Mouse (Mus musculus): ENCODE data around the gene Cchcr1. TPM values are rescaled to one million over a fixed set of nuclear protein-coding genes. Genes with fewer than 3 reads are reported as not detected.

Cchcr1 gene
- polyA plus RNA-seq, 1 experiment from 2014 or later, result 17.3 TPM

GRCm38 (mm10) chr17:35558216-35558615 lies 41.3 kb downstream of the Cchcr1 start:
- Histone ChIP-seq H3K4me2 (replicated peaks; ENCODE audit: low read depth, low read length) (no peak overlapping the region), H3K4me1 (ENCODE audit: insufficient read depth, low read length) (no peaks in the 10 kb centered on the region), H3K9me3 (ENCODE audit: low read length) (no peaks in the 10 kb centered on the region), H3K27me3 (ENCODE audit: insufficient read depth, low read length) (no peaks in the 10 kb centered on the region), H3K36me3 (ENCODE audit: insufficient read depth, low read length) (no peaks in the 10 kb centered on the region), H3K9ac (replicated peaks; ENCODE audit: low read length) (no peak overlapping the region), H3K4me3 (ENCODE audit: low read length) (no peak overlapping the region), H3K27ac (ENCODE audit: low read length) (no peak overlapping the region)
- ATAC-seq (ENCODE audit: low FRiP score, low TSS enrichment), result no peak
- WGBS, result 63% methylated on average over 8 of the region's 8 CpGs

- Histone ChIP-seq H3K9me3 (ENCODE audit: low read length) (no peaks in the 10 kb centered on the region), H3K9ac (replicated peaks; ENCODE audit: low read length) (no peak within 1 kb of the TSS), H3K4me1 (ENCODE audit: insufficient read depth, low read length) (peaks cover 8% of the 10 kb centered on the region; the same call in 1 of the 2 replicates), H3K27me3 (ENCODE audit: insufficient read depth, low read length) (peaks cover 26% of the 10 kb centered on the region), H3K36me3 (ENCODE audit: insufficient read depth, low read length) (no peaks in the 10 kb centered on the region), H3K4me2 (replicated peaks; ENCODE audit: low read depth, low read length) (no peak within 1 kb of the TSS), H3K27ac (ENCODE audit: low read length) (no peak within 1 kb of the TSS), H3K4me3 (ENCODE audit: low read length) (no peak within 1 kb of the TSS)
- WGBS, result 59% methylated on average over 3 of the region's 3 CpGs
- no peak for ATAC-seq (ENCODE audit: low FRiP score, low TSS enrichment)
These were observed 50.2 kb downstream of the Cchcr1 start, which contains the start of gene 2300002M23Rik for GRCm38 (mm10) chr17:35567150-35567549. TSS of gene 2300002M23Rik (plus strand) at chr17:35567450.

- H3K9me3 ChIP-seq (ENCODE audit: low read length), result no peaks in the 10 kb centered on the region
- peaks cover 8% of the 10 kb centered on the region; the same call in 1 of the 2 replicates for H3K4me1 ChIP-seq (ENCODE audit: insufficient read depth, low read length)
These were observed 50.9 kb downstream of the Cchcr1 start for GRCm38 (mm10) chr17:35567767-35568166.

GRCm38 (mm10) chr17:35569091-35569944 lies 52.4 kb downstream of the Cchcr1 start:
- 6% methylated on average over 28 of the region's 28 CpGs for WGBS
- H3K4me1 ChIP-seq (ENCODE audit: insufficient read depth, low read length), result peaks cover 8% of the 10 kb centered on the region; the same call in 1 of the 2 replicates
- H3K27me3 ChIP-seq (ENCODE audit: insufficient read depth, low read length), result peaks cover 26% of the 10 kb centered on the region
- peak overlapping the region; percentile 54 for H3K9ac ChIP-seq (replicated peaks; ENCODE audit: low read length)
- peak overlapping the region; percentile 28 for H3K4me3 ChIP-seq (ENCODE audit: low read length)
- no peaks in the 10 kb centered on the region for H3K36me3 ChIP-seq (ENCODE audit: insufficient read depth, low read length)
- H3K27ac ChIP-seq (ENCODE audit: low read length), result no peak overlapping the region
- H3K4me2 ChIP-seq (replicated peaks; ENCODE audit: low read depth, low read length), result peak overlapping the region; percentile 49
- peak; percentile 51; the same call in 1 of the 2 replicates for ATAC-seq (ENCODE audit: low FRiP score, low TSS enrichment)
- H3K9me3 ChIP-seq (ENCODE audit: low read length), result no peaks in the 10 kb centered on the region

More at GRCm38 (mm10) chr17:35567767-35568166, 50.9 kb downstream of the Cchcr1 start:
- Histone ChIP-seq H3K27me3 (ENCODE audit: insufficient read depth, low read length) (peaks cover 26% of the 10 kb centered on the region), H3K27ac (ENCODE audit: low read length) (no peak overlapping the region), H3K4me3 (ENCODE audit: low read length) (no peak overlapping the region), H3K36me3 (ENCODE audit: insufficient read depth, low read length) (no peaks in the 10 kb centered on the region), H3K9ac (replicated peaks; ENCODE audit: low read length) (no peak overlapping the region), H3K4me2 (replicated peaks; ENCODE audit: low read depth, low read length) (no peak overlapping the region)
- peak; percentile 23; the same call in 1 of the 2 replicates for ATAC-seq (ENCODE audit: low FRiP score, low TSS enrichment)
- 20% methylated on average over 9 of the region's 9 CpGs for WGBS

GRCm38 (mm10) chr17:35570836-35571235 lies 53.9 kb downstream of the Cchcr1 start:
- Histone ChIP-seq H3K36me3 (ENCODE audit: insufficient read depth, low read length) (no peaks in the 10 kb centered on the region), H3K4me2 (replicated peaks; ENCODE audit: low read depth, low read length) (no peak overlapping the region), H3K27ac (ENCODE audit: low read length) (no peak overlapping the region), H3K9me3 (ENCODE audit: low read length) (no peaks in the 10 kb centered on the region), H3K27me3 (ENCODE audit: insufficient read depth, low read length) (peaks cover 26% of the 10 kb centered on the region), H3K9ac (replicated peaks; ENCODE audit: low read length) (no peak overlapping the region), H3K4me3 (ENCODE audit: low read length) (no peak overlapping the region), H3K4me1 (ENCODE audit: insufficient read depth, low read length) (peaks cover 8% of the 10 kb centered on the region; the same call in 1 of the 2 replicates)
- no peak for ATAC-seq (ENCODE audit: low FRiP score, low TSS enrichment)
- WGBS, result 77% methylated on average over 14 of the region's 14 CpGs

GRCm38 (mm10) chr17:35571477-35571876 lies 54.6 kb downstream of the Cchcr1 start:
- WGBS, result 96% methylated on average over 7 of the region's 7 CpGs
- Histone ChIP-seq H3K9ac (replicated peaks; ENCODE audit: low read length) (no peak overlapping the region), H3K27ac (ENCODE audit: low read length) (no peak overlapping the region), H3K9me3 (ENCODE audit: low read length) (no peaks in the 10 kb centered on the region), H3K4me2 (replicated peaks; ENCODE audit: low read depth, low read length) (no peak overlapping the region), H3K4me3 (ENCODE audit: low read length) (no peak overlapping the region), H3K4me1 (ENCODE audit: insufficient read depth, low read length) (peaks cover 8% of the 10 kb centered on the region; the same call in 1 of the 2 replicates), H3K27me3 (ENCODE audit: insufficient read depth, low read length) (peaks cover 26% of the 10 kb centered on the region), H3K36me3 (ENCODE audit: insufficient read depth, low read length) (no peaks in the 10 kb centered on the region)
- ATAC-seq (ENCODE audit: low FRiP score, low TSS enrichment), result no peak

GRCm38 (mm10) chr17:35578211-35578610 lies 61.3 kb downstream of the Cchcr1 start:
- H3K9ac ChIP-seq (replicated peaks; ENCODE audit: low read length), result no peak overlapping the region
- no peaks in the 10 kb centered on the region for H3K9me3 ChIP-seq (ENCODE audit: low read length)
- no peaks in the 10 kb centered on the region for H3K4me1 ChIP-seq (ENCODE audit: insufficient read depth, low read length)
- no peak for ATAC-seq (ENCODE audit: low FRiP score, low TSS enrichment)
- H3K4me3 ChIP-seq (ENCODE audit: low read length), result no peak overlapping the region
- H3K4me2 ChIP-seq (replicated peaks; ENCODE audit: low read depth, low read length), result no peak overlapping the region
- H3K36me3 ChIP-seq (ENCODE audit: insufficient read depth, low read length), result no peaks in the 10 kb centered on the region
- WGBS, result 14% methylated on average over 6 of the region's 6 CpGs
- no peak overlapping the region for H3K27ac ChIP-seq (ENCODE audit: low read length)
- H3K27me3 ChIP-seq (ENCODE audit: insufficient read depth, low read length), result no peaks in the 10 kb centered on the region

Other genes with a start within 250 kb of the Cchcr1 start
- not detected in 2 replicates for gene H2-Q1, start 196.7 kb upstream of the Cchcr1 start, polyA plus RNA-seq (2015; fragmentation: Nextera tagmentation; extraction: Ambion mirVana)
- gene H2-Q2, start 174.9 kb upstream of the Cchcr1 start, polyA plus RNA-seq (2015; fragmentation: Nextera tagmentation; extraction: Ambion mirVana), result 0.42 and 0.82 TPM in 2 replicates
- gene H2-Q4, start 137.5 kb upstream of the Cchcr1 start, polyA plus RNA-seq (2015; fragmentation: Nextera tagmentation; extraction: Ambion mirVana), result 4.3 and 4.4 TPM in 2 replicates
- 4.4 and 5.7 TPM in 2 replicates for gene H2-Q6, start 92.2 kb upstream of the Cchcr1 start, polyA plus RNA-seq (2015; fragmentation: Nextera tagmentation; extraction: Ambion mirVana)
- 13.7 and 15.2 TPM in 2 replicates for gene H2-Q7, start 77.9 kb upstream of the Cchcr1 start, polyA plus RNA-seq (2015; fragmentation: Nextera tagmentation; extraction: Ambion mirVana)
- 1.4 and 1.6 TPM in 2 replicates for gene H2-Q10, start 47.0 kb upstream of the Cchcr1 start, polyA plus RNA-seq (2015; fragmentation: Nextera tagmentation; extraction: Ambion mirVana)
- 0.19 TPM in 1 of 2 replicates, not detected in the other for gene Pou5f1, start 11.1 kb upstream of the Cchcr1 start, polyA plus RNA-seq (2015; fragmentation: Nextera tagmentation; extraction: Ambion mirVana)
- gene Tcf19, start 276 bp upstream of the Cchcr1 start, polyA plus RNA-seq (2015; fragmentation: Nextera tagmentation; extraction: Ambion mirVana), result 72.9 and 77.2 TPM in 2 replicates
- gene Psors1c2, start 16.1 kb downstream of the Cchcr1 start, polyA plus RNA-seq (2015; fragmentation: Nextera tagmentation; extraction: Ambion mirVana), result 1.5 TPM in 2 replicates
- gene Cdsn, start 35.0 kb downstream of the Cchcr1 start, polyA plus RNA-seq (2015; fragmentation: Nextera tagmentation; extraction: Ambion mirVana), result 0.20 TPM in 1 of 2 replicates, not detected in the other
- gene 2300002M23Rik, start 50.4 kb downstream of the Cchcr1 start, polyA plus RNA-seq (2015; fragmentation: Nextera tagmentation; extraction: Ambion mirVana), result not detected in 2 replicates
- 1.8 and 7.3 TPM in 2 replicates for gene Sfta2, start 84.4 kb downstream of the Cchcr1 start, polyA plus RNA-seq (2015; fragmentation: Nextera tagmentation; extraction: Ambion mirVana)
- gene Gm9573, start 109.5 kb downstream of the Cchcr1 start, polyA plus RNA-seq (2015; fragmentation: Nextera tagmentation; extraction: Ambion mirVana), result not detected in 2 replicates
- 0.17 and 0.23 TPM in 2 replicates for gene Mucl3, start 126.6 kb downstream of the Cchcr1 start, polyA plus RNA-seq (2015; fragmentation: Nextera tagmentation; extraction: Ambion mirVana)
- gene Vars2, start 150.5 kb downstream of the Cchcr1 start, polyA plus RNA-seq (2015; fragmentation: Nextera tagmentation; extraction: Ambion mirVana), result 19.8 and 21.0 TPM in 2 replicates
- 51.9 and 55.6 TPM in 2 replicates for gene Gtf2h4, start 156.6 kb downstream of the Cchcr1 start, polyA plus RNA-seq (2015; fragmentation: Nextera tagmentation; extraction: Ambion mirVana)
- gene Ddr1, start 187.5 kb downstream of the Cchcr1 start, polyA plus RNA-seq (2015; fragmentation: Nextera tagmentation; extraction: Ambion mirVana), result 107 and 108 TPM in 2 replicates

Data from kidney, embryonic 16.5 days (tissue).